Mouse (Mus musculus) left cerebral cortex, postnatal 4 days (tissue): ENCODE measurements around the gene B3gnt9. TPM values are rescaled to one million over a fixed set of nuclear protein-coding genes. Genes with fewer than 3 reads are reported as not detected.

ENCODE experiments used
- DNase-seq: peaks from one replicate; pipeline ENCODE4 v3.0.0-alpha.2; 2022
- intact Hi-C: fragments of 180-260 bp; cut with DNase I; formaldehyde crosslinking; loops from one replicate; pipeline ENCODE4 v1.15.1; 2025
- total RNA-seq, 2 experiments: library from RNA; stranded (reverse); gene quantifications; 2 replicates each; pipeline ENCODE4 v1.2.3; 2021

Gene B3gnt9
- total RNA-seq, 2 experiments from 2014 or later, result 4.2 to 4.7 TPM

DNA sequence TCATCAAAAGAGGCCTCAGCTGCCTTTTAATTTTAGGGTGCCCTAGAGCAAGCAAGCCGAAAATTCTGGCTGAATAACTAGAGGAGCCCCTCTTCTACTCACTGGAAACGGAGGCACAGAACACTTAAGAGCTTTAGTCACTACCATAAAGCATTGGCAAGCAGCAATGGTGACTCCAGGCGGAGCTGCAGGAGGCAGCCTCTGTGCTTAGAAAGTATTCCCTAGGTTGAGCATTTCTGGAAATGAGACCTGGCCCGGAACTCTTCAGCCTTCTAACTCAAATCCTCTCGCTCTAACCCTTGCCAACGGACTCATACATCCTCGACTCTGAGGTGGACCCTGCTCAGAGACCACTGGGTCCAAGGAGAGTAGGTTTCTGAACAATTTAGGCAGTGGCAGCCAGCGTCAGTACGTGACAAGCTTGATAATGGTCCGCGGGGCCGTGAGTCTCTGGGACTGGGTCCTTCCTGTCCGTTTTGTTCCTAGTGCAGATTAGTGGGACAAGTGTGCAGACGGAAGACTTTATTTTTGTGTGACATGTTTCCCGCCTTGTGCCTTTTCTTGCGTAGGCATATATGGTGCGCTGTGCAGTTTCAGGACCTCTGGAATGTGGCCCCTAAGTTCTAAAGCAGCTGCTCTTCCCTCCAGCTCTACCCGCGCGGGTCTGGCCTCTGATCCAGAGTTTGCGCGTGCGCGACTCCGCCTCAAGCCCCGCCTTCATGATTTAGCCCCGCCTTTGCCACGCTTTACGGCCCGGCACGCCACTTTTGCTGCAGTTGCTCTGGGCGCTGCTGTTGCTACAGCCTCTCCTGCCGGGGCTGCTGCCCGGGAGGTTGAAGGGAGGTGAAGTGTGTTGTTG is 30.3 kb downstream of the B3gnt9 start, which contains the start of gene D230025D16Rik:
Gene D230025D16Rik (plus strand): TSS at position 733 of the 859 bp plus-strand sequence.
- DNase-seq, result peak; percentile 95
- intact Hi-C loops, result loop anchor here (10.0 kb wide), 1 partner anchor 570 kb away; no protein-coding TSS in a partner anchor

DNA sequence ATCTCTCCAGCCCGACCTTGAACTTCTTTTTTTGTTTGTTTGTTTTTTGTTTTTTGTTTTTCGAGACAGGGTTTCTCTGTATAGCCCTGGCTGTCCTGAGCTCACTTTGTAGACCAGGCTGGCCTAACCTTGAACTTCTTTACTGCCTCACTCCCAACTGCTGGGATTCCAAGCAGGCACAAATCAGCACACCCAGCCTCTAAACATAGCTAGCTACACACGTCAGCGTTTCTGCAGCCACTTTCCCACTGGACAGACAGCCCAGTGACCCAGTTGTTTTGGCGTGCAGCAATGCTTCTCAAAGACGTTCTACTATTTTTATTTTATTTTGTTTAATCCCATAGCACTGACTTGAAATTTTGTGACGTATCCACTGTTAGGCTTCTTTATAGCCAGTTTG is 31.1 kb downstream of the B3gnt9 start:
- intact Hi-C loops, result loop anchor here (10.0 kb wide), 1 partner anchor 569 kb away; no protein-coding TSS in a partner anchor
- no peak for DNase-seq

DNA sequence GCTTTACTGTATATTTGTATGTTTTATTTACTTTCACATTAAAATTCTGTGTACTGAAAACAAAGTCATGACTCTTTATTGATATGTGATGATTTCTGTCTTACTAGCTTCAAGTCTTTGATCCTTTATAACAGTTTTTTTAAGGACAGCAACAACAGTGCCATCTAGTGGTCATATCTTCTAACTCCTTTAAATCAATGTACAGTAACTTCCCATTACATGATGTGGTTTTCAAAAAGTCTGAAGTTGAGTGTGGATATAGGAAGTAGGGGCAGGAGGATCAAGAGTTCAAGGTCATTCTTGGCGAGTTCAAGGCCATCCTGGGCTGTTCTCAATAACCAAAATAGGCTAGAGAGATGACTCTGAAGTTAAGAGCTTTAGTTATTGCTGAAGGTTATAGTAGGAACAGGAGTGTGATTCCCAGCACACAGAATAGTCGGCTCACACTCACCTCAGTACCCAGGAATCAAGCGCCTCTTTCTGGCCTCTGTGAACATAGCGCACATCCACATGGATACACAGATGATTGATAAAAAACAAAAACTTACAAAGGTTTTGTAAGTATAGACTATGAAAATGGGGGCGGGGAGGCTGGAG is 36.9 kb downstream of the B3gnt9 start:
- DNase-seq, result no peak
- intact Hi-C loops, result loop anchor here (10.0 kb wide), 1 partner anchor 93 kb away; no protein-coding TSS in a partner anchor

DNA sequence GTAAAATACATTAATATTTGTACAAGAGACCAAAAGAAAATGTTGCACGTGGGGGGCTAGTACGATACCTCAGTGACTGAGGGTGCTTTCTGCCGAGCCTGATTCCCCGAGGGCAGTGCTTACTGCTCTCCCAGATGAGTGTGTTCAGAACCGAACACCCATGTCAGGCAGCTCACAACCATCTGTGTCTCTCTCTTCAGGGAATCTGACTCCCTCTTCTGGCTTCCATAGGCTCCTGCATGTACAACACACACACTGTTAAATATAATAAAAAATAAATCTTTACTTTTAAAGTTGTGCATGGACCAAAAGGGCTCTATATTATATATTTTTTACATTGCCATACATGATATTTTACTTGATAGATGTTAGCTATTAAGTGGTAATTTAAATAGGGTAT is 40.8 kb downstream of the B3gnt9 start:
- intact Hi-C loops, result loop anchor here (10.0 kb wide), 1 partner anchor 89 kb away; no protein-coding TSS in a partner anchor
- DNase-seq, result no peak

DNA sequence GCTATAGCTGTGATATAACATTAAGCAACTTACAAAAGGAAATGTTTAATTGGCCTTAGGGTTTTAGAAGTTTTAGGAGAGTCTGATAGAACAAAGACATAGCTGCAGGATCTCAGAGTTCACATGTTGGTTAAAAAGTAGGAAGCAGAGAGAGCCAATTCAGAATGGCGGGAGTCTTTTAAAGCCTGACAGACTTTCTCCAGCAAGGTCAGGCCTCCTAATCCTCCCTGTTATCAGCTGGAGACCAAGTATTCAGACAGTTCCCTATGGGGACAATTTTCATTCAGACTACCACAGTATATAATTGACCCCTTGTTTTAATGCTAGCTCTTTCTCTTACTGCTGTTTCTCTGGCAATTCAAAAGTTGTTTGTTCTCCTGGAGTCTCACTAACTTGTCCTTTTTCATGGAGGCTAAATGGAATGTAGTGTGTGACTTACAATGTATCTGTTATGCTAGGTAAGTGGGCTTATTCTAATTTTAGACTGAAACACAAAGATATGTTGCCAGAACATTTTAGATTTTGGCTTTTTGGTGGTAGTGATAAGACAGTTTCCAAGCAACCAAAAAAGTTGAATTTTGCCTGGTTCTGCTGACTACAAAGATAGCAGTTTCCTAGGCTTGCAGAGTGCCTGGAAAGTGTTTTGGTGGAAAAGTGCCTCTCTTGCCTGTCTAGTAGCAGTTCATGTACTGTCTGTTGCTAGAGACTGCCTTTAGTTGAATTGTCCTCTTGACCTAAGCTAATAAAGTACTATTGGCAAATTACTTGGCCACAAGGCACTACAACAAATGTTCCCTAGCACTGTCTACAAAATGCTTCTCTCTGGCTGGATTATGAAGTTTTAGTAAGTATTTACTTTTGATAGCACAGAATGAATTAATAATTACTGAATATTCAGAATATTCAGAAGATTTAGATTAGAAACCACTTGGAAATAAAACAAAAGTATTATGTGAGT is 45.5 kb downstream of the B3gnt9 start:
- DNase-seq, result no peak
- intact Hi-C loops, result loop anchor here (10.0 kb wide), 1 partner anchor 85 kb away; no protein-coding TSS in a partner anchor

DNA sequence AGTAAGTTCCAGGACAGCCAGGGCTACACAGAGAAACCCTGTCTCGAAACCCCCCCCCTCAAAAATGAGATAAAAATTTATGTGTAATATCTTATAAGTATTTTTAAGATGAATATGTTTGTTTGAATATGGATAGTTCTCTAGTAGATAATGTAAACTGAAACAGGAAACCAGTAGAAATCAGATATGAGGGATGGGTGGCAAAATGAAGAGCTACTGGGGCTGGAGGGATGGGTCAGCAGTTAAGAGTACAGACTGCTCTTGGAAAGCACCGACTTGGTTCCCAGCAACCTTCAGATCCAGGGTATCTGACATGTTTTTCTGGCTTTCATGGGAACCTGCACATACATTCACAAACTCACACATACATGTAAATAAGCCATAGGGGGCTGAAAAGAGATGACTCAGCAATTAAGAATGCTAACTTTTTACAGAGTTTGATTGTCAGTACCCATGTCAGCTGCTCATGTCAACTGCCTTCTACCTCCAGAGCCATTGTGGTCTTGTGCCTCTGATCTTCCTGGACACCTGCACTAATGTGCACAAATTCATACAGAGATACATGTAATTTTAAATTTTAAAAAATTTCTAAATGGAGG is 47.2 kb downstream of the B3gnt9 start:
- DNase-seq, result no peak
- intact Hi-C loops, result no loop called here

DNA sequence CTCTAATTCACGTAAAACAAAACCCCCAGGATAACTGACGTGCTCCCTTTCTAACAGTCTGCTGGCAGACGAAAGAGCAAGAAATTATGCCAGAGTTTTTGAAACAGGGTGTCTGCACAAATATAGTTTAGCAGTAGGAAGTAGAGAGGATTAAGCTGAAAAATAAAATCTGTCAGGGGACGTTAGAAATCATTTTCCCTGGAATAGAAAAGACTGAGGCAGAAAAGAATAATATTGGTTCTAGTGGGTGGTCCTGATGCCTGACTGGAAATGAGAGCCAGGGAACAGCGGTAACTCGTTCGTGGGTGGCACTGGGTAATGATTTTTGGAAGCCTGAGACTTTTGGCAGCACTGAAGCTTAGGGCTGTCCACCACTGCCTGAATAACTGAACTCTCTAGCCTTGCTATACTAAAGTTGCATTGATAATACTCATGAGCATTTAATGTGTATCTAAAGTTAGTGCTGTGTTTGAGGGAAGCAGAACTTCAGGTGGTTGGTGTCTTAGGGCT is 48.1 kb downstream of the B3gnt9 start:
- intact Hi-C loops, result no loop called here
- peak; percentile 52 for DNase-seq

DNA sequence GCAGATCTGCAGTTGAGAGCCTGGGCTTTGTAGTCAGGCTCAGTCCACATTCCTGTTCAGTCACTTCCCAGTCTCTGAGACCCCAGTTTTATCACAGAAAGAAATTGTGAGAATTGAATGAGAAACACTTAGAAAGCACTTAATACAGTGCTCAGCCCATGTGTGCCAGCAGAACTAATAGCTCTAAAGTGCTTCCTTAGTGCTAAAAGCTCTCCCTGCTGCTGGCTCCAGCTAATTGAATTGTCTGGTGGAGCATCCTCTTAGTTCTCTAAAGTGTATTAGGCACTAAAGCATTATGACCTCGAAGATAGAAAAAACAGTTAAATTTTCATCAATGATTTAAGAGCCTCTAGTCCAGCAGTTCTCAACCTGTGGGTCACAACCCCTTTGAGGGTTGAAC is 49.2 kb downstream of the B3gnt9 start:
- intact Hi-C loops, result no loop called here
- no peak for DNase-seq

Other genes starting within 250 kb of the B3gnt9 start
- not detected for gene Ces3a, start 206.6 kb downstream of the B3gnt9 start, total RNA-seq
- not detected for gene Ces3b, start 171.4 kb downstream of the B3gnt9 start, total RNA-seq
- gene Ces4a, start 123.4 kb downstream of the B3gnt9 start, total RNA-seq, result not detected
- gene Cbfb, start 84.5 kb downstream of the B3gnt9 start, total RNA-seq, result 10 to 100 TPM; 39.0 to 47.0 TPM
- gene D230025D16Rik, start 30.0 kb downstream of the B3gnt9 start, total RNA-seq, result 10 to 100 TPM; 30.9 to 33.0 TPM
- 10 to 100 TPM in 1 of 2 experiments, 1 to 10 TPM in 1; 9.2 to 11.1 TPM for gene Tradd, start 9.5 kb upstream of the B3gnt9 start, total RNA-seq
- gene Fbxl8, start 9.5 kb upstream of the B3gnt9 start, total RNA-seq, result under 1 TPM; 0.60 to 0.84 TPM
- gene Hsf4, start 14.6 kb upstream of the B3gnt9 start, total RNA-seq, result under 1 TPM; 0.28 to 0.50 TPM
- 1 to 10 TPM; 1.1 to 1.5 TPM for gene Nol3, start 21.0 kb upstream of the B3gnt9 start, total RNA-seq
- 100 to 1,000 TPM; 183 TPM for gene 4931428F04Rik, start 34.7 kb upstream of the B3gnt9 start, total RNA-seq
- 1 to 10 TPM; 6.0 to 7.2 TPM for gene Exoc3l, start 40.9 kb upstream of the B3gnt9 start, total RNA-seq
- 10 to 100 TPM; 33.7 to 33.8 TPM for gene E2f4, start 42.5 kb upstream of the B3gnt9 start, total RNA-seq
- gene Elmo3, start 50.4 kb upstream of the B3gnt9 start, total RNA-seq, result 1 to 10 TPM in 1 of 2 experiments, under 1 TPM in 1; 0.85 to 1.1 TPM
- 1 to 10 TPM; 4.0 to 5.0 TPM for gene Lrrc29, start 71.1 kb upstream of the B3gnt9 start, total RNA-seq
- gene Tmem208, start 71.2 kb upstream of the B3gnt9 start, total RNA-seq, result 10 to 100 TPM; 53.7 to 58.3 TPM
- 1 to 10 TPM; 2.8 to 3.6 TPM for gene Fhod1, start 92.8 kb upstream of the B3gnt9 start, total RNA-seq
- 10 to 100 TPM; 32.6 to 37.0 TPM for gene Slc9a5, start 93.7 kb upstream of the B3gnt9 start, total RNA-seq
- 1 to 10 TPM; 5.4 to 8.3 TPM for gene Plekhg4, start 118.1 kb upstream of the B3gnt9 start, total RNA-seq
- not detected for gene Kctd19, start 158.3 kb upstream of the B3gnt9 start, total RNA-seq
- gene Lrrc36, start 158.4 kb upstream of the B3gnt9 start, total RNA-seq, result under 1 TPM; 0.40 to 0.64 TPM
- gene Tppp3, start 216.4 kb upstream of the B3gnt9 start, total RNA-seq, result 10 to 100 TPM; 67.5 to 67.6 TPM
- 10 to 100 TPM; 16.6 to 21.3 TPM for gene Zdhhc1, start 241.7 kb upstream of the B3gnt9 start, total RNA-seq